Mouse (Mus musculus) lung, postnatal 0 days (tissue): ENCODE results near the gene Vps37b.

Source experiments
- CTCF ChIP-seq: IDR thresholded peaks from 2 replicates; pipeline ENCODE4 v1.5.1; 2016; ENCODE audit warnings: antibody characterized with exemption, mild to moderate bottlenecking
- EP300 ChIP-seq: IDR thresholded peaks from 2 replicates; pipeline ENCODE4 v1.6.1; 2016; ENCODE audit warnings: antibody characterized with exemption, mild to moderate bottlenecking, control low read depth

GRCm38 (mm10) chr5:124073682-124074081 is 41.6 kb upstream of the Vps37b start:
- TF ChIP-seq CTCF (no peak), EP300 (no peak)
